Mouse (Mus musculus) embryo, embryonic 9.5 days (tissue): ENCODE results near the gene Cchcr1.
"Not testable (repeated sequence)": the region's sequence is repeated elsewhere in the genome, so short reads cannot be mapped to it uniquely, and the experiment has no call there.

ENCODE experiments used
- DNase-seq: peaks from one replicate; pipeline ENCODE4 v3.0.0-alpha.2; 2017; ENCODE audit errors: extremely low spot score

The Cchcr1 gene

DNA sequence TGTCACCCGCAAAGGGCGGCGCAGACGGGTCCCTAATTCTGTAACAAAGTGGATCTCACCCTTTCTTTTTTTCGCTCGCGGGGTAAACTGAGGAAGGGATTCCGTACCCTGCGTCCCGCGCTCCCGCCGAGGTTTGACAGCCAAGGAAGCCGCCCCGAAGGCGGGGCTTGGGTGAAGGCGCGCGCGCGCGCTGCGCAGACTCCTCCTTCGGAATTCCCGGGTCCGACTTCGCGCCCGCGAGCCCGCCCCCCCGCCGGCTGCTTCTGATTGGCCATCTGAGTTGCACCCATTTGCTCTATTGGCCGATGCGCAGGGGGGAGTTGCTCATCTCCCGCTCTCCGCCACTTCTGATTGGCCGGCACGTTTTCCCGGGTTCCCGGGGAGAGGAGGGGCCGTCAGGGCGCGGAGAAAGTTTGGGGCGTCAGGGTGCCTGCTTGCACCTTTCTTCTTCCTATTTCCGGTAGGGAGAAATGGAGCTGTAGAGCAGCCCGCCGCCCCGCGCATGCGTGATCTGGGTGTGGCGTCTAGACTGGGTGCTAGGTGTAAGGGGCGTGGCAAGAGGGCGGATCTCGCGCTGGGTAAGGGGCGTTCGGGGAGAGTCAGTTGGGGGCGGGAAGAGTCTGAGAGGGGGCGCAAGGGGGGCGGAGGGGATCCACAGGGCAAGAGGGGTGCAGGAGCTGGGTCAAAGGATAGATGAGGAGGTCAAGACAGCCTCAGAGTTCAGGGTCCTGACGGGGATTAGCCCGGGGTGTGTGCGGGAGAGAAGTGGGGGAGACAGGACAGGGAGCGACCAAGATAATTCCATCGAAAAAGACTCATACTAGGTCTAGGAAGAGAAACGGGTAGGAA lies at the start of gene Cchcr1, which contains the start of gene Tcf19:
Gene Cchcr1 (plus strand): TSS at position 449 of the 849 bp plus-strand sequence.
Gene Tcf19 (minus strand): TSS at position 173 of the 849 bp plus-strand sequence.
- DNase-seq: peak; percentile 99

DNA sequence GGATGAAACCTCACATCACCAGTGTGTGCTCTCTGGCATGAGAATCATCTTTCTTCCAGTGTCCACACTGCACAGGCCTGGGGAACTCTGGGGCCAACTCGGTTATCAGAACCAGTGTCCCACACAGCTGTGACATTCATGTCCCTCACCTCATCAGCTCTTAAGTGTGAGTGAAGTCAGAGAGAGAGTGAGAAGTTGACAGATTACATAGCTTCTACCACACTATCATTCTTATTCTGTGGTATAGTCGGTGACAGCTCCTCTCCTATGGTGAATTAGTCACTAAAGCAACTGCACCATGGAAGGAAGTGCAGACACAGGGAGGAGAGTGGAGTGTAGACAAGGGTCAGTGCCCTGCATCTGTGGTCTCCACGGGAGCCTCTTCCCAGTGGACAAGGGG lies 48.0 kb upstream of the Cchcr1 start:
- not testable (repeated sequence) for DNase-seq

DNA sequence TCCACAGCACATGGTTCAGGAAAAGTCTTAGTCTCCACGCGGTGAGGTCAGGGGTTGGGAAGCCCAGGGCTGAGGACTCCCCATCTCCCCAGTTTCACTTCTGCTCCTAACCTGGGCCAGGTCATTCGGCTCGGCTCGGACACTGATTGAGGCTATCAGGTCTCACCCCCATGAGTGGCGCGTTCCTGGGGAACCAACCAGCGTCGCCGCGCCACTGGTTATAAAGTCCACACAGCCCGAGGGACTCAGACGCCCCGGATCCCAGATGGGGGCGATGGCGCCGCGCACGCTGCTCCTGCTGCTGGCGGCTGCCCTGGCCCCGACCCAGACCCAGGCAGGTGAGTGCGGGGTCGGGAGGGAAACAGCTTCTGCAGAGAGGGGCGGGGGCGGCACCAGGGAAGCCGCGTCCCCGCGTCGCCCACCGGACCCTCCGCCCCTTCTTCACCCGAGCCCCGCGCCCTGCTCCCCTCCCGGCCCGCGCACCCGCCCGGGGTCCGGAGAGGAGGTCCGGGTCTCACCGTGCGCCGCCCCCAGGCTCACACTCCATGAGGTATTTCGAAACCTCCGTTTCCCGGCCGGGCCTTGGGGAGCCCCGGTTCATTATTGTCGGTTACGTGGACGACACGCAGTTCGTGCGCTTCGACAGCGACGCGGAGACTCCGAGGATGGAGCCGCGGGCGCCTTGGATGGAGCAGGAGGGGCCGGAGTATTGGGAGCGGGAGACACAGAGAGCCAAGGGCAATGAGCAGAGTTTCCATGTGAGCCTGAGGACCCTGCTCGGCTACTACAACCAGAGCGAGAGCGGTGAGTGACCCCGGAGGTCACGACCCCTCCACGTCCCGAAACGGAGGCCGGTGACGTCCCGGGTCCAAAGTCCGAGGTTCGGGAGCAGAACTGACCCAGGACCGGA lies 46.8 kb upstream of the Cchcr1 start, which contains the start of gene H2-Q10:
Gene H2-Q10 (plus strand): TSS at position 248 of the 910 bp plus-strand sequence.
- DNase-seq: peak; percentile 29

DNA sequence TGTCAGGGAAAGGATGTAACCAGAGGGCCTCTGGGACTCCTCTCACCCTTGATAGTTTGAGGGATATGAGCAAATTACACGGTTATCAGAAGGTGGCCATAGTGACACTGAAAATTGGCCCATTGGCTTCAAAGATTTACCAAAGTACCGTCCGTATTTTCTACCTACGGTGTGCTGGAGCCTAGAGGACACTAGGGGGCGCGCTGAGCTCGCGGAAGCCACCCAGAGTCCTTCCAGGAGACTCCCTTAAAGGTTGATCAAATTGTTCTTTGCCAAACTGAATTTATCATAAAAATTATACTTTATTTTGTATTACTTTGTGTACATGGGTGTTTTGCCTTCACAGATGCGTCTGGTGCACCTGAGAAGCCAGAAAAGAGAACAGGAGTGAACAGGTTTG lies 32.8 kb upstream of the Cchcr1 start:
- peak; percentile 51 for DNase-seq

DNA sequence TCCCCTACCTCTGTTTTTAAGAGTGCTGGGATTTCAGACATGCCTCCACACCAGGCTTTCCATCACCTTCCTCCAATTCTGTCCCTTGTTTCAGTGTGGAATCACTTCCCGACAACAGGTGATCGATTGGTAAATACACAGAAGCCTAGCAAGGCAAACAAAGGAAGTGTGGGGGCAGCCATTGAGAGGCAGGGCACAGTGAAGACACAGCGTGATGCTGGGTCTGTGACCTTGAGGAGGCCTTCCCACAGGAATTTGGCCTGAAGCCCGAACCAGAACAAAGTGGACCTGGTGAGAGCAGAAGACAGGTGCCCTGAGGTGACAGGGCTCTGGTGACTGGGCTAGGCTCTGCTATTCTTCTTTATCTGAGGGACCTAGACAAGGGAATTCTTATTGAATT lies 31.2 kb upstream of the Cchcr1 start:
- DNase-seq: no peak

DNA sequence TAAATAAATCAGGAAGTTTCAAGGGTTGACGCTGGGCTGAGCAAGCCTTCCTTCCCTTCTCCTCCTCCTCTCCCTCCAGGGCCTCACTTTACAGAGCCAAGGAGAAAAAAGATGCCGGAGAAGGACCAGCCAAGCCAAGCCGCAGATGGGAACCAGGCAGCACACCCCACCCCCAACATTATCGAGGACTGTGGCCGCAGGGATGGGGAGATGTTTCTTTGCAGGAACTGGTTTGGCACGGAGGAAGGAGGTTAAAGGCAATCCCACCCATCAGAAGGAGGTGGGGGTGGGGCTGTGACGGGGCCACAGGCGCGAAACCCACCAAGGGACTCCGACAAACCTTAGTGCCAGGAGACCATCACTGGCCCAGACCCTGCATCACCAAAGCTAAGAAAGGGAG lies 30.2 kb upstream of the Cchcr1 start:
- DNase-seq: no peak

DNA sequence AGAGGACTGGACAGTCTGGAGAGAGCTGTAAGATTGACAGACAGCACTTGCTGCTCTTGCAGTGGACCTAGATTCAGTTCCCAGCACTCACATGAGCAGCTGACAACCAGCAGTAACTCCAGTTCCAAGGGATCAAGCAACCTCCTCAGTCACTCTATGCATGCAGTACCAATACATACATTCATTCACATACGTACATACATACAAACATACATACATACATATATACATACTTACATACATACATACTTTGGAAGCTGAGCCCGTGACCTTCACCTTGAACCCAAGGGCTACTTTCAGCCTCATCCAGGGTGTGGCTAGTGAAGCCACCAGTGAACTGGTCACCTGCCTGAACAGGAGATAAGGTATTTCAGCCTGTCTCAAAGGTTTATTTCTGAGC lies 28.9 kb upstream of the Cchcr1 start:
- no peak for DNase-seq

DNA sequence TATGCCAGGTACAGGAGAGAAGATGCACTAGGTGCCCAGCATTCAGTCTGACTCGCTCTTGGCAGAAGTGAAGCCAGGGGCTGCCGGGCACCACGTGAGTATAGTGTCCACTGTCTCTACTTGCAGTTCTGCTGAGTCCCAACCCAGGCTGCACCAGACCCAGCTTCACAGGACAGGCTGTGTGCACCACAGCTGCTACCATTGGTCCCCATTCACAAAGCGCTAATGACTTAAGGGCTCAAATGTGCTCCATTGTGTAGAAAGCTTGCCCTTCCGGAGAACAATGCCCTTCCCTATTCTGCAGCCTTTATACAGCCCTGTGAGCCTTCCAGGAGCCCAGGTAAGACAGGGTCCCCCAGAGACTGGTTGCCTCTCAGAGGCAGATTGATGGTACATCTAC lies 26.6 kb upstream of the Cchcr1 start:
- DNase-seq: no peak

DNA sequence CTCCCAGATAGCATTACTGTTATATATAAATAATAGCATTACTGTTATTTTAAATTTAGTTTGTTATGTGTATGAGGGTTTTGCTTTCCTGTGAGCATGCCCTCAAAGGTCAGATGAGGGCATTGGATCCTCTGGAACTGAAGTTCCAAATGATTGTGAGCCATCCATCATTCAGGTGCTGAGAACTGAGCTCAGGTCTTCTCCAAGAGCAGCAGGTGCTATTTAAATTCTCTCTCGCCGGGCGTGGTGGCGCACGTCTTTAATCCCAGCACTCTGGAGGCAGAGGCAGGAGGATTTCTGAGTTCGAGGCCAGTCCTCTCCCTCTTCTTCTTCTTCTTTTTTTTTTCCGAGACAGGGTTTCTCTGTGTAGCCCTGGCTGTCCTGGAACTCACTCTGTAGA lies 19.8 kb upstream of the Cchcr1 start:
- DNase-seq: no peak

DNA sequence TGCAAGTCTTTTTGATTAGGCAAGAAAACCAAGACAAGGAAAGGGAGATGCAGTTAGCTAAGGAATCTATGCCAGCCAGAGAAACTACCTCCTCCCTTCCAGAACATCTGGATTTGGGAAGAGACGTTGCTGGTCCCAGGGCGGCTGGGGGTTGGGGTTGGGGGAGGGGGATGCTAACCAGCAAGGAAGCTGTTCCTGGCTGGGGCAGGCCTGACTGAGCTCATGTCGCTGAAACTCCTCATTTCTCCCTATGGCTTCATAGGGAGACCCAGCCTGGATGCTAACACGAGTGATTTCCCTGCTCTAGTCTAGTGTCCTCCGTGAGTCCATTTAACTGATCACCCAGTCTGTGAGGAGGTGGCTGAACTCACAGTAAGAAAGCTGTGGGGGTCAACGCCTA lies 14.7 kb upstream of the Cchcr1 start:
- DNase-seq: no peak

DNA sequence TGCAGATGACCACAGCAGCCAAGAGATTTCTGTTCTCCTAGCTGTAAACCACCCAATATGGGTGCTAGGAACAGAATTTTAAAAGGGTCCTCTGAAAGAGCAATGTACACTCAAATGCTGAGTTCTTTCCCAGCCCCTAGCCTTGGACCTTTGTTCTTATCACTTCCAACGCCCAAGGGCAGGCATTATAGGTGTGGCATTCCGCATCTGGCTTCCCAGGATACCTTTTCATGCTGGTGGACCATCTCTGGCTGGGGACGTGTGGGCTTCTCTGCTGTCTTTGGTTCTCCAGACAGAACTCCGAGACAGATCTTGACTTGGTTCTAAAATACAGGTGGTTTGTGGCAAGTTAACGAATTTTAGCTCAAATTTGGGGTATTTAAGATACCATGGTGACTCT lies 14.1 kb upstream of the Cchcr1 start:
- no peak for DNase-seq

DNA sequence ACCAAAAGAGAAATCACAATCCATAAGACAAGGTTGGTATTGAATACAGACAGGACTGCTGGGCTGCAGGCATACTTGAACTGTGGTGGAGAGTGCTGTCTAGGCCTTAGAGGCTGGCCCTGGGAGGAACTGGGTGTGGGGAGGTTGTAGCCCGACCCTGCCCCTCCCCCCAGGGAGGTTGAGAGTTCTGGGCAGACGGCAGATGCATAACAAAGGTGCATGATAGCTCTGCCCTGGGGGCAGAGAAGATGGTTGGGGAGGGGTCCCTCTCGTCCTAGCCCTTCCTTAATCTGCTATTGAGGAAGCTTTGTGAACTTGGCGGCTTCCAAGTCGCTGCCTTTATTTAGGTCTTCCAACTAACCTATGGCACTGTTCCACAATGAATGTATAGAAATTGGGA lies 13.1 kb upstream of the Cchcr1 start:
- DNase-seq: no peak

DNA sequence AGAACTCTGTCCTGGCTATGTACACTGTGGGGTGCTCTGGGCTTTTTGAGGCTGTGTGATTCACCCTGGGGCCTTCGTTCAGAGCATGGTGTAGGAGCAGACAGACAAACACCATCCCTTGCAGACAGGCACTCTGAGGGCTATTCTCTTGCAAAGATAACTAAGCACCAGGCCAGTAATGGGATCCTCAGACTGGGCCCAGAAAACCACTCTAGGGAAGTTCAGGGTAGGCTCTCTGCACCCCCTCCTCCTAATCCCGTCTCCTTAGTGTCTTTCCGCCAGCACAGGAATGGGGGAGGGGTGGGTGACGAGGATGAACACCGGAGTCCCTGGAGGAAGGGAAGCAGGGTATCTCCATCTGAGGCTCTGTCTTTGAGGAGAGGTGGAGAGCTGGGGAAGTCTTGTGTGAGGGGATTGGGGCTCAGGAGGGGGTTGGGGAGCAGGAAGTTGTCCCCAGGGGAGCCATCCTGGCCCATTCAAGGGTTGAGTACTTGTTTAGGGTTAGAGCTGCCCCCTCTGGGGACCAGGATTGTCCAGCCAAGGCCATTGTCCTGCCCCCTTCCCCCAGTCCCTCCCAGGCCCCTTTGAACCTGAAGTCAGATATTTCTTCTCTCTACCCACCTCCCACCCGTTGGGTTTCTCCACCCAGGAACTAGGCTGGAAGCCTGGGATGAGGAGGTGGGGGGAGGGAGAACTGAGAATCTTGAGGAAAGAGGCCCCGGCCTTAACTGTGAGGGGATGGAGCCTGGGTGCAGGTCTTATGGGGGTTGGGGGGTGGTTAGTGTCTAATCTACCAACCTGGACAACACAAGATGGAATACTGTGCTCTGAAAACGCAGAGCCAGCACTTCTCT lies 12.0 kb upstream of the Cchcr1 start:
- no peak for DNase-seq

DNA sequence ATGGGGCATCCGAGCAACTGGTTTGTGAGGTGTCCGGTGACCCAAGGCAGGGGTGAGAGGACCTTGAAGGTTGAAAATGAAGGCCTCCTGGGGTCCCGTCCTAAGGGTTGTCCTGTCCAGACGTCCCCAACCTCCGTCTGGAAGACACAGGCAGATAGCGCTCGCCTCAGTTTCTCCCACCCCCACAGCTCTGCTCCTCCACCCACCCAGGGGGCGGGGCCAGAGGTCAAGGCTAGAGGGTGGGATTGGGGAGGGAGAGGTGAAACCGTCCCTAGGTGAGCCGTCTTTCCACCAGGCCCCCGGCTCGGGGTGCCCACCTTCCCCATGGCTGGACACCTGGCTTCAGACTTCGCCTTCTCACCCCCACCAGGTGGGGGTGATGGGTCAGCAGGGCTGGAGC lies 11.1 kb upstream of the Cchcr1 start, which contains the start of gene Pou5f1:
Gene Pou5f1 (plus strand): TSS at position 243 of the 400 bp plus-strand sequence.
- DNase-seq: no peak

DNA sequence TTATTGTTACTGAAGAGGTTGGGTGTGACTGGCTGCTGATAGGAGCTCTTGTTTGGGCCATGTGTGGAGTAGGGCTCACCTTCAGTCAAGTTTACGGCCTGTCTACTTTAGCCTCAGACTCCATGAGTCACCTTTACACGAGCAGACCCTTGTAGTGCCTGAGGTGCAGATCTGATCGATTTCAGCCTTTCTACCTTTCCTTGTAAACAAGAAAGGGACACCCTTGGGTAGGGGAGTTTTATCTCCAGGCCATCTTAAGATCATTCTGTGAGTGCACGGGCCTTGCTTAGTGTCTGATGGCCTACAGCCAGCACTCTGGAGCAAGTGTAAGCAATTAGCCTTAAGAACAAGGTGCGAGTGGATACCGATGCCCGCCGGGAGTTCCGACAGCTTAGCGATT lies 10.0 kb upstream of the Cchcr1 start:
- no peak for DNase-seq

DNA sequence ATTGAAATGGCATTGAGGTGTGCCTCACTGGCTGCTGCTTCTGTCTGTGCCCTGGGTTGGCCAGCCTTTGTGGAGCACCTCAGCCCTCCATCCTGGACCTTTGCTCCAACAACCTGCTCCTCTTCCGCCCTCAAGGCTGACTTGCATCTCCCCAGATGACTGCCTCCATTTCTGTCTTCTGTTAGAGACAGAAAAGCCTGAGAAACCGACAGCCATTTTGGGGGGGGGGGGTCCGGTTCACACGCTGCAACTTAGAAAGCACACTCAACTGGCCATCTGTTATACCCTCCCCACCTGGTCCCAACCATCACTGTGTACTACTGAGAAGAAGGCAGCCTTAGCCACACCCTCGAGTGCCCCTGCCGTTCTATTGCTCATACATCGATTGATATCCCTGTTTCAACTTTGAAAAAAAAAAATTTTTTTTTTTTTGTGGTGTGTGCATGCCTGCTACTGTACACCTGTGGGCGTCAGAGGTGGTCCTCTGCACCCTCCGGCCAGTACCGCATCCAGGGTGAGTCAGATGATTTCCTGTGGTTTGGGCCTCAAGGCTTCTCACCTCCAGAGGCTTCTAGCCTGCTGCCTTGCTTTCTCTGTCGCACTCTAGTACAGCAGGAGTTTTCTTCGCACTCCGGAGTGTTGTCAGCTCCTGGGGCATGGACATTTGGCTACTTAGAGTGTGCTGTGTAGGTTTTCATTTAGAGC lies 9.2 kb upstream of the Cchcr1 start:
- no peak for DNase-seq

DNA sequence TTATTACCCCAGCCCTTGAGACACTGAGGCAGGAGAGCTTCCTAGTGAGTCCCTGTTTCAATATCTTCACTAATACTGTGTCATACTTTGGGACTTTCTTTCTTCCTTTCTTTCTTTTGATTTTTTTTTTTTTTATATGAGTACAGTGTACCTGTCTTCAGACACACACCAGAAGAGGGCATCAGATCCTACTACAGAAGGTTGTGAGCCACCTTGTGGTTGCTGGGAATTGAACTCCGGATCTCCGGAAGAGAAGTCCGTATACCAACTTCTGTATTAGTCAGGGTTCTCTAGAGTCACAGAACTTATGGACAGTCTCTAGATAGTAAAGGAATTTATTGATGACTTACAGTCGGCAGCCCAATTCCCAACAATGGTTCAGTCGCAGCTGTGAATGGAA lies 8.6 kb upstream of the Cchcr1 start:
- DNase-seq: not testable (repeated sequence)

DNA sequence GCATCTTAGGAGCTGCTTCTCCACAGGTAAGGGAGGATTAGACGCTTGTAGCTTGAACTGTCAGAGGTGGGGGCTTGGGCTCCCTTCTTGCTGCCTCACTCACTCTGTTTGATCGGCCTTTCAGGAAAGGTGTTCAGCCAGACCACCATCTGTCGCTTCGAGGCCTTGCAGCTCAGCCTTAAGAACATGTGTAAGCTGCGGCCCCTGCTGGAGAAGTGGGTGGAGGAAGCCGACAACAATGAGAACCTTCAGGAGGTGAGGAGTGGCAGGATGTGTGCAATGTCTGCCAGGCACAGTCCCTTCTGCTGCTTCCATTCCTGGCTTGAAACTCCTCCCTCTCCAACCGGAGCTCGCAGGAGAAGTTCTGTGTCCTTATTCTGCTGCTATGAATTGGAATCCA lies 7.6 kb upstream of the Cchcr1 start:
- no peak for DNase-seq

DNA sequence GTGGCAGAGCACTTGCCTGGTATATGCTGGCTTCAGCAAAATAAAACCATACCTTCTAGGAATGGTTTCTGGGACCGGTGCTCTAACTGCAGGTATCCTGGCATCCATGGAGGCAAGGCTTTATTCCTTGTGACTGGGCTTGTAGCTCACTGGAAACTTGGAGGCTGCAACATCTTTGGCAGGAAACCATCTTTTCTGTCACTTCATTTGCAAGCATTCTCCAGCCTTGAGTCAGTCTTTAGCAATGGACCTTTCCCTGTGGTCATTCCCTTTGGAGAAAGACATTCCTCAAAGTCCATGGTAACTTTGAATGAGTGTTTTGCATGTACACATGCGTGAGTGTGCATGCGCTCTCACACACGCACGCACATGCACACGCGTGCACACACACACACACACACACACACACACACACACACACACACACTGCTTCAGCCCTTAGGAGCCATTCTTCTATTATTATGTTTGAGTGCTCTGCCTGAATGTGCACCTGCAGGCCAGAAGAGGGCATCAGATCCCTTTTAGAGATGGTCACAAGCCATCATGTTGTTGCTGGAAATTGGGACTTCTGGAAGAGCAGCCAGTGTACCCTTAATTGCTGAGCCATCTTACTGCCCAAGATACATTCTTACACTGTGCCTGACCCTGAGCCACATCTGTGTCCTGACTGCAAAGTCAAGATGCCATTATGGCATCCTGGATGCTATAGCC lies 3.8 kb upstream of the Cchcr1 start:
- DNase-seq: no peak

DNA sequence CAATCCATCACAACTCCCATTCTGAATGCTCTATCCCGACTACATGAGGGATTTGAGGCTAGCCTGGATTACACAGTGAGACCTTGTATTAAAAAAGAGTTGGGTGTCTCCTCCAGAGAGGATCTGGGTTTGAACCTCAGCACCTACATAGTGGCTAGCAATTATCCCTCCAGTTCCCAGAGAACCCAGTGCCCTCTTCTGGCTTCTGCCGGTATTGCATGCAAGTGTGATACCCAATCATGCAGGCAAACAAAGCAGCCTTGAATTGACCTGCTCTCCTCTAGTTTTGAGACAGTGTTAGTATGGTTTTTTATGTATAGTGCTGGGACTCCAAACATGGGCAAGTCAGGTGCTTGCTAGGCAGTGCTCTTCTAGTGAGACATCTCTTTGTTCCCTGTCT lies 3.0 kb upstream of the Cchcr1 start:
- peak; percentile 72 for DNase-seq
